Mouse (Mus musculus): ENCODE data around the gene Pik3c2g. TPM values are rescaled to one million over a fixed set of nuclear protein-coding genes. Genes with fewer than 3 reads are reported as not detected.

Gene Pik3c2g
- total RNA-seq (2015) (not detected in 2 replicates), total RNA-seq (2017) (0.07 TPM in 1 of 2 replicates, not detected in the other)

DNA sequence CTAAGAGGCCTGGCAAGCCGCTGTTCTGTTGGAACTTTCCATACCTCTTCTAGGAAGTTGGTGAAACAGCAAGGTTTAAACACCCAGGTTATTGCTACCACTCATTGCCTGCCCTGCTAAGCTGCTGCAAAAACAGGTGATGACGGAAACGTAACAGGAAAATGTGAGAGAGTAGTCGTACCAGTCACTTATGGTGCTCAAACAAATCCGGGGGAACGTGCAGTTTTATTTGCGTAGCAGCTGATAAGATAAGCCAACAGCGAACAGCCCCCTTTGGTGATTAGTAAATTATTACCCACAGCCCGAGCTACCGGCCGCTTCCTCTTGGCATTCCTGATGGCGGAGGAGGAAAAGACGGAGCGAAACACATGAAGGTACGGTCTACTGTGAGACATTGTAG is at the start of gene Pik3c2g:
Gene Pik3c2g (plus strand): TSS at position 330 of the 400 bp plus-strand sequence.
- no peak for ATAC-seq (ENCODE audit: poor library complexity, severe bottlenecking)

DNA sequence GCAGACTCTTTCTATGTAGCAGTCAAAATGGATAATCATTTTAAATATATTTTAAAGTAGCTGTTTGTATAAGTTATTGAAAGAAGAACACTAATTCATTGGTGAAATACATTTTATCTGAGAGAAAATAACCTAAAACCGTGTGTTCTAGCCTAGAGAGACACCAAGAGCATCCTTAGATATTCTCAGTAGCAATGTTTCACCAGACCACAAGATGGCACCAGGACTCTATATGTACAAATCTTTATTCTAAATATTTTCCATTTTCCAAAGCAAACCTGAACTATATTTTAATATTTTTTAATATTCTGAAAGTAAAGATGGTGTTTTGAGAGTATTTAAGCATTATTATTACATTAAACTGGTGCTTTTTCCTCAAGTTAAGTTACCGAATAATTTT is 48.6 kb upstream of the Pik3c2g start:
- ATAC-seq (ENCODE audit: poor library complexity, severe bottlenecking): no peak

DNA sequence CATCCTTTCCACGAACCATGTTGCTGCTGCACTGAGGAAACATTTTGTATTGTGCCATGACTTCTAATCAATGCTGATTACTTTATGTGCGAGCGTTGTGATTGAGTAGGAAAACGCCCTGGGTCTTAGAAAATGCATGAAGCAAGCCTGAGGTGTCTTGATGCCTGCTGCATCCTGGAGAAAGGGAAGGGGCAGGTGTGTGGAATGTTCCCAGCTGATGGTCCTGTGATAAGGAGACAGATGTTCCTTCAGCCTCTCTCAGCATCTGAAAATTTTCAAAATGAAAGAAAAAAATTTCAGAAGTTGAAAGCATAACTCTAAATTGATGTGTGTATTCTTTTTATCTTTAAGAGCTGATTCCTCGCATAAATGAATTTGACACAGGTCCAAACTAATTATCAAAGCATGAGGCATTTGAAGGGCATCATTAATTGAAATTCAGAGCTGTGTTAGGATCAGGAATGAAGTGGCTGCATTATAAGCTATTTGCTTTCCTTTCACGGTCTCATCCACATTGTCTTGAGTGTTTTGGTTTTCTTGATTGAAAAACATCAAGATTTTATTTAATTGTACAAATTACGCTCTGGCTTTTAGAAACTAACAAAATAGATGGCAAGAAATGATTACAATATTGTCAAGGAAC is 31.4 kb upstream of the Pik3c2g start:
- ATAC-seq (ENCODE audit: poor library complexity, severe bottlenecking): no peak

DNA sequence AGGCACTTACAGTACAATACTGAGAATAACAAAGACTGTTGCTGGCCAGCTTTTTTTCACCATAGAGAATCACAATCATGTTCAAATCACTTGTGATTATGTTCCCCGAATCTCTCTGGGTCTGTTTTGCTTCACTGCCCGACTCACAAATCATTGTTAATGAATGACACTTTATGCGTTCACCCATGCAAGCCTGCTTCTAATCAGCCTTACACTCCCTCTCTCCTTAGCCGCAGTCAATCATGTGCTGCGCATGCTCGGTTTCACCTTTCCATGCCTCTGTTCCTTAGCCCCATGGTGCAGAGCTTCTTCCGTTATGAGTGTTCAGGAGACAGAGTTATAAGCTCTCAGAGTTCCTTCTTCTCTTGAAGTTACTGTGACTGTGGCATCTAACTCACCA is 17.8 kb upstream of the Pik3c2g start:
- no peak for ATAC-seq (ENCODE audit: poor library complexity, severe bottlenecking)

DNA sequence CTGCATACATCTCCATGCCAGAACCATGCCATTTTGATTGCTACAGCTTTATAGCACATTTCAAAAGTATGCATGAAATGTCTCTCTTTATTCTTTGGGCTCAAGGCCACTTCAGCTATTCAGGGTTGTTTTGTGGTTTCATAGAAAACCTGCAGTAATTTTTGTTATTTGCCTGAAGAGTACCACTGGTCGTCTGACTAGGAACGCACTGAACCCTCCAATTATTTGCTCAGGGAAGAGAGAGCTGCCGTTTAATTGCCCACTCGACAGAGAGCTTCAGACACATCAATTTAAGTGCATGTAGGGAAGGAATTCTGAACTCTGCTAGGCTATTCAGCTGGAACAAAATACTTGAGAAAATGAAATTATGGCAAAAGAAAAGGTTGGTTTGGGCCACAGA is 11.2 kb upstream of the Pik3c2g start:
- ATAC-seq (ENCODE audit: poor library complexity, severe bottlenecking): no peak

DNA sequence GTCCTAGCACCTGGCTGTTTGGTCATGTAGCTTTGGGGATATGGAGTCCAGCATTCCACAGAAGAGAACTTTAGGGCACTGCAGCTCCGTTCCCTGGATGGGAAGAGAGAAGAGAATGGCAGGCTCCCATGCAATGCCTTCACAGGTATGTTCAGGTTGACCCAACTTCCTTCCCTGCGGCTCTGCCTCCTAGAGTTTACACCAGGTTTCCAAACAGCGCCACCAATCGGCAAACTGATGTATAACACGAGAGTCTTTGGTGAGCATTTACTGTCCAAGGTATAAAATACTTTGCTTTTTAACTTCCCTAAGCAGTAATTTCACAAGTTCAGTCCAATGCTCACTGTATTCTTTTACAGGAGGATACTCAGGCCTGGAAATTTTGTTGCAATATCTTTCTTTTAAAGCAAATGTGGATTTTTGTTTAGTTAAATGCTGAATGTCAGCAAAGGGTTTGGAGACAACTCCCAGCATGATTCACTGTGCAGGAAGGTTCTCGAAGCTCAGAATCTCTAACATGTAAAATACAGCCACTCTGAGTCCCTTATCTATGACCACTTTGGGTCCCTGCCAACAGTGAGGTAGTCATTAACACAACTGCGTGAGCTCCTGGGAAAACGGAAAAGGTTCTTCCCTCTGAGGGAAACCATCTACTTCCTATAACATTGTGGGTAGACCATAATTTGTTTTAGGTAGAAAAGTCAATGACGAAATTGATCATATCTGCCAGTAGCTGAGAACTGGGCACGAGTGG is 10.6 kb upstream of the Pik3c2g start:
- no peak for ATAC-seq (ENCODE audit: poor library complexity, severe bottlenecking)

DNA sequence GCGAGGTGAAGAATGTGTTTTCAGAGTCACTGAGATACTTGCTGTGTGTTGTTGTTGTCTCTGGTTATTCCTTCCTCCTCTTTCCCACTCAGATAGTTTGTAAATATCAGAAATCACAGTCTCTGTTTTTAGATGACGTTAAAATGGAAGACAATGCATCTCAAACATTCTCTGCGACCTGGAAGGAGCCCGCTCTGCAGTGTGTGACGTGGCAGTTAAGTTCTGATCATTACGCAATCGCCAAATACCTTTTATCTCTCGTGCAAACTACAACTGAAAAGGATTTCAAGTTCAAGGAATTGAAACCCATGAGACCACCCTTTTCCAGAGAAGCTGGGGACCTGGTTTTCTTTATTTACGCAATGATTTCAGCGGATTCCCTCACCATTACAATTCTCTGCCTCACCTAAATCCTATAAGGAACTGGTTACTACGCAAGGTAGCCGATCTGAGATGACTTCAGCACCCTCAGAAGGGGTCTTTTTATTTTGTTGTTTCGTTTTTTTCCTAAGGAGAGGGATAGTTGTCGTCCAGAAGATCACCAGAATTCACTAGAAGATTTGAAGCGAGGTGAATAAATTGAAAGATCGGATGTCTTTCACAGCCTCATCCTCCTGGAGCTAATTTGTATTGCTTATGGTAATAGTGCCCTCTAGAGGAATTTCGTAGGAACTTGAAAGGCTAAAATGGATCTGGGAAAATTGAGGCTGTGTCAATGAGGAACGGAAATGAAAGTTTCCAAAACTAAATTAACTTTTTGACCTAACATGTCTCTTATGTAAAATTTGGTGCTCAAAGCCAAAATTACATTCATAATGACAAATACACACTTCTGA is 9.8 kb upstream of the Pik3c2g start:
- no peak for ATAC-seq (ENCODE audit: poor library complexity, severe bottlenecking)

DNA sequence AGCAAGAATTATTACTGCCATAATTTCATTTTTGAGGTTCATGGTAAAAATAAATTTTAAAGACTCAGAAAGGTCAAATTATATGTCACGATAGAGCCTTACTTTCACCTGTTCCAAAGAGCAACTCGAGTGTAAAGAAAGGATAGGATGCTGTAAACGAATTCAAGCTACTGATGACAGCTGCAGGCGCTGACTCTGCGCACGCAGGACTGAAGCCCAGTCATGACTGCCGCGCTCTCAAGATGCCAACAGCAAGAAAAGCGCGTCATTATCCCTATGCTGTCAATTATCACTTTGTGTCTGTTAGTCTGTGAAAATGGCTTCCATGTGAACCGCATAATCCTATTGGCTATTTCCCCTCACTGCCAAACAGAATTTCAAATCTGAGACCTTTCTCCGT is 457 bp downstream of the Pik3c2g start:
- ATAC-seq (ENCODE audit: poor library complexity, severe bottlenecking): no peak

DNA sequence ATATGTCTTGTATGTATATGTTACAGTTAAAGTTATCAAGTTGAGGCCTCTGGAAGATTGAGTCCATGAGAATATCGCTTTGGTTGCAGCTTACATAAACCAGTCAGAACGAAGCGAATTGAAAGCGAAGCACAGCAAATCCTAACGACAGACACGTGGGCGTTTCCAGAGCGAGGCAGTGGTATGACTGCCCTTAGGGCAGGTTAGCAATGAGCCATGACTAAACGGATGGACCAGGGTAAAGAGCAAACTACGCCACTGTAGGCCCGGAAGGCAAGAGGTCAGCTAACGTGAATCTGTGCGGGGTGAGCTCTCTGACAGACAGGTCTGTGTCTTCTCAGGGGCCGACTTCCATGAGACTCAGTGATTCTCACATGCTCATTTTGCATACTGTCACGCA is 1.4 kb downstream of the Pik3c2g start:
- ATAC-seq (ENCODE audit: poor library complexity, severe bottlenecking): no peak

DNA sequence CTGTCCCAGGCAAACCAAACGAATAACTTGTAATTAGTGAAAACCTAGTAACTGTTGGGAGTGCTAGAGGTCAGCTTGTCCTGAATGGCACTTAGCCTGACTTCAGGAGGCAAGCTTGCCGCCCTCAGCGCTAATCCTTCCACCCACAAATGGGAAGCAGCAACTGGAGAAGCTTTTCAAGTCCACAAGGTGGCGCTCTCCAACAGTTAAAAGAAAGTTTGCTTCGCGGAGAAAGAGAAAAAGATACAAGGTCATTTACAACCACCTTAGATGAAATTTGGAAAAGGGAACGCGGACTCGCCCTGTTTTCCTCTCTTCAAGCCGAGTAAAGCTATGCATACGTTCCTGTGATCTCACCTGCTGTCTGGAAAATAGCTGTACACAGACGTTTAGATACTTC is 2.3 kb downstream of the Pik3c2g start:
- peak; percentile 47; the same call in 1 of the 2 replicates for ATAC-seq (ENCODE audit: poor library complexity, severe bottlenecking)

DNA sequence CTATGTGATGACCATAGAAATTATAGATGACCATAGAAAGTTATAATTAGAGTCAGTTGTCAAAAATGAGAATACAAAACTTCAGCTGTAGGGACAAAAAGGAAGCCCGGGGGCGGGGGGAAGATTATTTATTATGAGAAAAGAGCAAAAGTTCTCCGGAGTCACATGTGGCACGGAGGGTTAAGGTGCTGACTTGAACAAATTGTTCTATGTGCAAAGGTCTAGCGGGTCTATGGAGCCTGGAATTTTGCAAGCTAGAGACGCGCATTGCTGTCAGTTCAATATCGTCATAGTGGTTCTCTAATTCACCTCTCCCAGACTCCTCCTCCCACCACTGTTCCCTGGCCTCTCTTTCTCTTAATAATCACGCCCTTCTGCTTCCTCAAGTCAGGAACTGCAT is 2.8 kb downstream of the Pik3c2g start:
- ATAC-seq (ENCODE audit: poor library complexity, severe bottlenecking): no peak

DNA sequence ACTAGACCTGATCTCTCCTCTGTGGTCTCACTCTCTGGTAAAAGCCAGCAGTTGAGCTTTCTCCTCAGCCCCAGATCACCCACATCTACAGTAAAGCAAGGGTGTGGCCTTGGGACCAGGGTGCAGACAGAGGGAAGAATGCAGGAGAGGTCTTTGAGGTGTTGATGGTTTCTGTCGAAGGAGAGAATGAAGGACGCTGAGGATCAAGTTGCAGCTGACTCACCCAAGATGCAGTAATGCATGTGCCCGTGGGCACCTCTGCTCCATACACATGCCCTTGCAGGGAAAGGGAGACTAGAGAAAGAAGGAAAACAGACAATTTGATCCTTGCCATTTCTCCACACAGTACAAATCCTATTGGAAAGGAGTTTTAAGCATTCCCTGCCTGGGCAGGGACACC is 5.1 kb downstream of the Pik3c2g start:
- no peak for ATAC-seq (ENCODE audit: poor library complexity, severe bottlenecking)

DNA sequence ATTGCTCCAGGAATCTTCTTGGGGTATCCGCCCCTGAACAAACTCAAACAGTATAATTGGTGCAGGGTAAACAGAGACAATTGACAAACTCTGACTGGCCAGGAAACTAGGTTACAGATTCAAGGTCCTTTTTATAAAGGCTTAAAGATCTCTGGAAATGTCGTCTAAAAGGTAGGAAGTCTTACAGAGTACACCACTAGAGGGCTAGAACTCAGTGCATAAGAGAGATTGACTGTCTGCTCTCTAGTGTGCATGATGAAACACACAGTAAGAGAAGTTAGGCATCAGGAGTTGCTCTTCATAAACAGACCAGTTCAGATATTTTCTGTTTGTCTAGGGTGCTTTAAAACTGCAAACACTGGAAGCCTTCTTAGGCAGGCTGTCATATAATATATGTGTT is 9.4 kb downstream of the Pik3c2g start:
- no peak for ATAC-seq (ENCODE audit: poor library complexity, severe bottlenecking)

DNA sequence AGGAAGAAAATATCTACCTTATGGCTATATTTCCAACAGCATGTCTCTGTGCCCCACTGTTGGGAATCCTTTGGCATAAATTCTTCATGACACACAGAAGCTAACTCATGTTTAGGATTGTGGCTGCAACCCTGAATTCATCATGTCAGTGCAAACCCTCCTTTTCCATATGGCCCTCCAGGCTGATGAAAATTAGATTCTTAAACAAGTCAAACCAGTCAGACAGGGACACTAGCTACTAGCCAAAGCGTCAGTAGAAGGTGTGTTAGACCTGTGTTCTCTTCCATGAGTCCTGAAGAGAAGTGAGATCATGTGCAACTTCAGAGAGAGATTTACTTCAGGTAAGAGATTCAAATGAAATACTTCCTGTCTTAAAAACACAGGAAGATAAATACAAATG is 12.2 kb downstream of the Pik3c2g start:
- ATAC-seq (ENCODE audit: poor library complexity, severe bottlenecking): no peak

DNA sequence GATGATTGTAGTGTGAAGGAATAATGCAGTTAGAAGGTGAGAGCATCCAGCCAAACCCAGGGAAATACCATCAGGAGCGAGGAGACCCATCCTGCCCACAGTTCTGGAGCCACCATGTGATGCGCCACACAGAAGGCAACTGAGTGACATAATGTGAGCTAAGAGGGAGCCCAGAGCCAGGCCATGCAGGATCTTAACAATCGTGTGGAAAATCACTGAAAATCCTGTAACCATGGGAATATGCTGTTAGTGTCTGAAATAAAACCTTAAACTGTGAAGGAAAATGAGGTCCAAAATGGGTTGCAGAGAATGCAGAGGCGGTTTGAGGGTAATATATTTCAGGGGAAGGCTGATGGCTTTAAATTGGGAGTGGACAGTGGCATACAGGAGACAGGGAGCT is 31.8 kb downstream of the Pik3c2g start:
- no peak for ATAC-seq (ENCODE audit: poor library complexity, severe bottlenecking)

DNA sequence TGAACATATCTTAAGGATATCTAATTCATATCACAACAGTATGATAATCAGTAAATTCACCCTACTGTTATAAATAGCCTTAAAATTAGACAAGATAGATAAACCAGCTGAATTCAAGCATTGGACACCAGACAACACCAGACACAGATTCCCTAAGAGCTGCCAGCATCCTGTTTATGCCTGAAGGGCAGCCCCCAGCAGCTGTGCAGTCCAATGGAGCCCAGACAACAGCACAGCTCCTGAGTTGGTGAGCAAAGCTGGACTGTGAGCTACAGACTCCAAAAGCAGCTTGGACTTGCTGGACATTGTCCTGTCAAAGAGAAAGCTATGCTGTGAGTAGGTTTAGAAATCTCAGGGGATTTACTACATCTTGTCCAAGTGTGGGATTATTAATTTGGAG is 37.7 kb downstream of the Pik3c2g start:
- no peak for ATAC-seq (ENCODE audit: poor library complexity, severe bottlenecking)

DNA sequence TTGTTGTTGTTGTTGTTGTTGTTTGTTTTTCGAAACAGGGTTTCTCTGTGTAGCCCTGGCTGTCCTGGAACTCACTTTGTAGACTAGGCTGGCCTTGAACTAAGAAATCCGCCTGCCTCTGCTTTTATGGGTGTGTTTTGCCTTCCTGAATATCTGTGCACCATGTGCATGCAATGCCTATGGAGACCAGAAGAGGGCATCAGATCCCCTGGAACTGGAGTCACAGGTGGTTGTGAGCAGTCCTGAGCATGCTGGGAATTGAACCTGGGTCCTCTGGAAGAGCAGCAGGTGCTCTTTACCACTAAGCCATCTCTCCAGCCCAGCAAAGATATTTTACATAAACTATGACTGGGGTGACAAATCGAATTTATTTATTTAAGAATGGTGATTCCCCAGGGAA is 47.5 kb downstream of the Pik3c2g start:
- ATAC-seq (ENCODE audit: poor library complexity, severe bottlenecking): no peak

DNA sequence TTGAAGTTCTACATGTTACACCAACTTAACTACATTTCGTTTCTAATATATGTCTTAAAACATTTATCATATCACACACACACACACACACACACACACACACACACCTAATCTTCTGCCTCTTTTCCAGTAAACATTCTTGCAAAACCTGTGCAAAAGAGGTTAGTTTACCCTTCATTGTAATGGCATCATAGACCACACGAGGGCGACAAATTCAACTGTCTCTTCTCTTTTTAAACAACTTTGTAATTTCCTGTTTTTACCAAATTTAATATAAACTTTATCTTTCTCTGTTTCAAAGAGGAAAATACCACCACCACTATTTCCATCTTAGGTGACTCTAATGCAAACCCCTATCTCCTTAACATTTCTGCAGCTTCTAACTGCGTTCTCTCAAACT is 68.4 kb downstream of the Pik3c2g start:
- ATAC-seq (ENCODE audit: poor library complexity, severe bottlenecking): no peak

DNA sequence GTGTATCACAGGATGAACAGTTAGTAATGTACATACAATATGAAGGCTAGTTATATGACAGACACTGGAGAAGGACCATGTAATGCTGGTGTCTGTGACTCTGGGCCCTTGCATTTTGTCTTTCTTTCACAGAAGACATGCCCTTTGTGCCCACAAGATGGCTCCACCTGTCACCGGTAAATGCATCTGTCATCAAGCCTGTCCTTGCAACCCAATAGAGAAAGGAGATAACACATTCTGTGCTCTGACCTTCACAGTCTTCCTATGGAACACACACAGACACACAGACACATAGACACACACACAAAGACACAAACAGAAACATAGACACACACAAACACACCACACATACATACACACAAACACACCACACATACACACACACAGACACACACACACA is 75.4 kb downstream of the Pik3c2g start:
- ATAC-seq (ENCODE audit: poor library complexity, severe bottlenecking): no peak

DNA sequence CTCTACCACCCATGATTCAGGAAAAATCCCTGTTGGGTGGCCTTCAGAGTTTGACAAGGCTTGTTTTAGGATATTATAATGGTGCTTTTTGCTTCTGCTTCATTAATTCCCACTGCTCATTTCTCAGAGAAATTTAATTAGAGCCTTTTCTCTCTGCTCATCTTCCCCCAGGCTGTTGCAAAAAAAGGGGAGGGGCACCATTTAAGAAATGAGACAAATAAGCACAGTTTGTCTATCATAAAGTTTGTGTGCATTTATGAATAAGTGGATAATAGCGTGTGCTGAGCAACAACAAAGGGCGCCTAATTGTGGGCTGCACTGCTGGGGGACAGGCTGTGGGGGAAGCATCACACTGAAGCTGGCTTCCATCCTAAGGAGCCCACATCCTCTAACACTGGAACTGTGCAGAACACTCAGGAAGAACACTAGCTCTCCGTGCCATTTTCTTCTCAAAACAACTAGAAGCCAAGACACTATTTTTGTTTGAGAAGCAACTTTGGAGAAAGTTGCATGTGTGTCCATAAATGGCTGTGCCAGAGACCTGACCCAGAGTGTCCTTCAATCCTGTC is 131.5 kb downstream of the Pik3c2g start:
- ATAC-seq (ENCODE audit: poor library complexity, severe bottlenecking): no peak

DNA sequence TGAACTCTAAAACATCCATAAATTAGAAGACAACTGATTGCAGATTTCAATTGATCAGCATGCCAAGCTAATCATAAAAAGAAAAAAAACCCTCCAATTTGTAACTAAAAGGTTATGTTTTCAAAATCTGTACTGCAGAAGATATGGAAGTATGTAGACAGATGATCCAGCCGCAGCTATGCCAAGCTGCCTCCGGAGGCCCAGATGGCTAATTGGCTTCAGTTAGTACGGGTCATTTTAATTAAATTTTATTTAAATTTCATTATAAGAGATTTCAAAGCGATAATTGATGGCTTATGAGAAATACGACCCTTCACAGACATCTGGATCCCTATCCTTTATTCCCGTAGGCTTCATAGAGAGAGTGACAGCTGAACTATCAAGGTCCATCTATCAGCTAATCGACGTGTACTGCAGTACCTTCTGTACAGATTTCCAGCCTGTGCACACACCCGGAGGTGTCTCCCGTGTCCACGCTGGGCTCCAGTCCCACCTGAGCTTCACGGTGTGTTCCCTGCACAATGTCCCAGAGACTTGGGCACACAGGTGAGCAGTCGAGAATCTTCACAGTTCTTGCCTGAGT is 132.7 kb downstream of the Pik3c2g start:
- ATAC-seq (ENCODE audit: poor library complexity, severe bottlenecking): no peak

All from megakaryocyte, adult 5-6 weeks (primary cell).